Mouse (Mus musculus) heart, adult 2 months (tissue): ENCODE data around the gene Atg101.

ENCODE experiments used
- CTCF ChIP-seq: fragments of 200-600 bp; IDR thresholded peaks from 2 replicates; pipeline ENCODE4 v1.8.1; 2022; ENCODE audit warnings: antibody characterized with exemption, mild to moderate bottlenecking, moderate library complexity
- EP300 ChIP-seq: fragments of 200-500 bp; IDR thresholded peaks from 2 replicates; pipeline ENCODE4 v1.6.1; 2011; ENCODE audit warnings: low read depth, low read length, control low read depth; ENCODE audit not compliant: insufficient read depth
- POLR2A ChIP-seq: fragments of 200-500 bp; IDR thresholded peaks from 2 replicates; pipeline ENCODE4 v1.6.1; 2011; ENCODE audit warnings: mild to moderate bottlenecking, low read depth, low read length, control low read depth; ENCODE audit not compliant: insufficient read depth

GRCm38 (mm10) chr15:101270101-101270820 lies 13.8 kb upstream of the Atg101 start:
- no peak for TF ChIP-seq EP300
- TF ChIP-seq CTCF = no peak
- no peak for TF ChIP-seq POLR2A
